Mouse (Mus musculus): ENCODE measurements around the gene Pbxip1. TPM values are rescaled to one million over a fixed set of nuclear protein-coding genes. Genes with fewer than 3 reads are reported as not detected.

Gene Pbxip1
- polyA plus RNA-seq, 1 experiment from 2014 or later: 29.8 TPM

DNA sequence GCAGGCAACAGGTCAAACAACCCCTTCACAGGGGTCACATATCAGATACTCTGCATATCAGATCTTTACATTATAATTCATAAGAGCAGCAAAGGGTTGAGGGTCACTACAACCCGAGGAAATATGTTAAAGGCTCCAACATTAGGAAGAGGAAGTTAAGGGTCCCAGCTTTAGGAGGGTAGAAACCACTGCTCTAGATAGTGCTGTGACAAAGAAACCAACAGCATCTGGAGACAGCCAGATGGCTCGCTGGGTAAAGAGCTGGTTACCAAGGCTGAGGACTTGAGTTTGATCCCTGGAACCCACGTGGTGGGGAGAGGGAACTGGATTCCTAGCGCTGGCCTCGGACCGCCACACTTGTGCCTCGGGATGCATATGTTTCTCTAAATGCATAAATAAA is 35.8 kb downstream of the Pbxip1 start:
- no peak overlapping the region for H3K4me3 ChIP-seq
- H3K27ac ChIP-seq: no peak overlapping the region
- peaks cover 20% of the 10 kb centered on the region; the same call in 1 of the 2 replicates for H3K36me3 ChIP-seq
- H3K9me3 ChIP-seq: no peaks in the 10 kb centered on the region
- H3K4me1 ChIP-seq: no peaks in the 10 kb centered on the region
- ATAC-seq (ENCODE audit: insufficient number of reproducible peaks, insufficient read depth, low FRiP score, low TSS enrichment): no peak
- H3K27me3 ChIP-seq: no peaks in the 10 kb centered on the region
- H3K9ac ChIP-seq: no peak overlapping the region
- 77% methylated on average over 7 of the region's 7 CpGs for WGBS
- H3K4me2 ChIP-seq (replicated peaks): no peak overlapping the region

- no peak overlapping the region for H3K4me2 ChIP-seq (replicated peaks)
- no peaks in the 10 kb centered on the region for H3K9me3 ChIP-seq
- WGBS: 76% methylated on average over 6 of the region's 6 CpGs
- no peak overlapping the region for H3K4me3 ChIP-seq
- H3K36me3 ChIP-seq: peaks cover 7% of the 10 kb centered on the region; the same call in 1 of the 2 replicates
- H3K27ac ChIP-seq: no peak overlapping the region
- ATAC-seq (ENCODE audit: insufficient number of reproducible peaks, insufficient read depth, low FRiP score, low TSS enrichment): no peak
- H3K4me1 ChIP-seq: no peaks in the 10 kb centered on the region
- no peaks in the 10 kb centered on the region for H3K27me3 ChIP-seq
- no peak overlapping the region for H3K9ac ChIP-seq
Measured at GRCm38 (mm10) chr3:89473838-89474237, 37.3 kb downstream of the Pbxip1 start.

DNA sequence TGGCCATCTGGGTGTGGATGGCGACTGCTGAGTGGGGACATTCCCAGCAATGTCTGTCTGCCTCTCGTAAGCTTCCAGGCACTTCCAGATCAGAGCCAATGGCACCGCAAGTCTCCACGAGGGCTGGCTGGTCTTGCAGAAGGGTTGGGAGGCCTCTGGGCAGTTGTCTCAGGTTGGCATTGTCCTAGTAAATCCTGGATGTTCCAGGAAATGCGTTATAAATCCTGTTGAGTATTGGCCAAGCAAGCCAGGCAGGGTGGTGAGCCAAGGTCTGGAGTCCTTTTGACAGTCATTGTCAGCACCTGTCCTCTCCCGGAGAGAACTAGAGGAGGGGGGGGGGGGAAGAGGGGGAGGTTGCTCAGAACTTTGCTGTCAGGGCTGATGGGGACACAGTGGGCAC is 42.5 kb downstream of the Pbxip1 start:
- Histone ChIP-seq H3K4me1 (no peaks in the 10 kb centered on the region), H3K9me3 (no peaks in the 10 kb centered on the region), H3K4me2 (replicated peaks) (no peak overlapping the region), H3K36me3 (no peaks in the 10 kb centered on the region), H3K9ac (no peak overlapping the region), H3K4me3 (no peak overlapping the region), H3K27me3 (no peaks in the 10 kb centered on the region), H3K27ac (no peak overlapping the region)
- 75% methylated on average over 6 of the region's 6 CpGs for WGBS
- ATAC-seq (ENCODE audit: insufficient number of reproducible peaks, insufficient read depth, low FRiP score, low TSS enrichment): no peak

- Histone ChIP-seq H3K36me3 (no peaks in the 10 kb centered on the region), H3K9ac (no peak overlapping the region), H3K4me3 (no peak overlapping the region), H3K27me3 (no peaks in the 10 kb centered on the region), H3K27ac (no peak overlapping the region), H3K4me2 (replicated peaks) (no peak overlapping the region), H3K9me3 (no peaks in the 10 kb centered on the region), H3K4me1 (no peaks in the 10 kb centered on the region)
- 42% methylated on average over 2 of the region's 2 CpGs for WGBS
- ATAC-seq (ENCODE audit: insufficient number of reproducible peaks, insufficient read depth, low FRiP score, low TSS enrichment): no peak
Measured at GRCm38 (mm10) chr3:89481488-89481887, 45.0 kb downstream of the Pbxip1 start.

GRCm38 (mm10) chr3:89482249-89482648 is 45.7 kb downstream of the Pbxip1 start:
- no peaks in the 10 kb centered on the region for H3K4me1 ChIP-seq
- no peak for ATAC-seq (ENCODE audit: insufficient number of reproducible peaks, insufficient read depth, low FRiP score, low TSS enrichment)
- H3K36me3 ChIP-seq: no peaks in the 10 kb centered on the region
- H3K27ac ChIP-seq: no peak overlapping the region
- H3K4me2 ChIP-seq (replicated peaks): no peak overlapping the region
- H3K9me3 ChIP-seq: no peaks in the 10 kb centered on the region
- no peak overlapping the region for H3K4me3 ChIP-seq
- no peak overlapping the region for H3K9ac ChIP-seq
- no peaks in the 10 kb centered on the region for H3K27me3 ChIP-seq
- WGBS: 79% methylated on average over 5 of the region's 5 CpGs

DNA sequence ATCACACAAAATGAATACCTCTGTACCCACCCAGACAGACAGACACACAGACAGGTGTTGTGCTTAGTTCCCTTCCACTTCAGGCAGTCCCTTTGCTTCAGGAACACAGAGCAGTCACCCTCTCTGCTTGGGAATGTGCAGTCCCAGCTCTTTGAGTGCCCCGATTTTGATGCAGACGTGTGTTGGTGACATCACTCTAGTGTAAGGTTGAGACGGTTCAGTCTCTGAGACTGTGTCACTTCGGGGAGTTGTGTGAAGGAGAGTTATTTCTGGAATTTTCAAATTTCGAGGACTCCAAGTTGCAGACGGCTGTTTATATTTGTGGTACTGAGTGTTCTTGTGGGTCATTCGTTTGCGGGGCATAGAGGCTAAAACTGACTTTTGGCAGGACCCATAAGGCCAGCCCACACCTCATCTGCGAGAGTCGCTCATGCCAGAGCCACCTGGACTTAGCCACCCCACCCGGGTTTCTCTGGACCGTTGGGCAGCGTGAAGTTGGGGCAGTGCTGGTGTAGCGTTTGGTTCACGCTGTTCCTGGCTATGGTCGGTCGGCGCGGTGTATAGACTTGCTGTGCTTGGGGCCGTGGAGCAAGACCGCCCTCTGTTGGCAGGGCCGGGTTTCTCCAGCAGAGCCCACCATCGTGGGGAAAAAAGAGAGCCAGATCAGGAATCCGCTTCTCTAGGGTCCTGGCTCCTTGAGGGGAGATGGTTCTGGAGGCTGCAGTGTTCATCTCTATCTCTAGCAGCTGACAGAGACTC is 48.4 kb downstream of the Pbxip1 start:
- WGBS: 19% methylated on average over 24 of the region's 24 CpGs
- ATAC-seq (ENCODE audit: insufficient number of reproducible peaks, insufficient read depth, low FRiP score, low TSS enrichment): peak; percentile 88
- H3K4me1 ChIP-seq: no peaks in the 10 kb centered on the region

GRCm38 (mm10) chr3:89486111-89486510 is 49.6 kb downstream of the Pbxip1 start:
- Histone ChIP-seq H3K4me3 (no peak overlapping the region), H3K4me2 (replicated peaks) (no peak overlapping the region), H3K9ac (no peak overlapping the region), H3K27me3 (no peaks in the 10 kb centered on the region), H3K27ac (no peak overlapping the region), H3K9me3 (no peaks in the 10 kb centered on the region), H3K4me1 (no peaks in the 10 kb centered on the region), H3K36me3 (no peaks in the 10 kb centered on the region)
- WGBS: 79% methylated on average over 8 of the region's 8 CpGs
- ATAC-seq (ENCODE audit: insufficient number of reproducible peaks, insufficient read depth, low FRiP score, low TSS enrichment): no peak

More for the DNA sequence above, 48.4 kb downstream of the Pbxip1 start:
- Histone ChIP-seq H3K9me3 (no peaks in the 10 kb centered on the region), H3K9ac (no peak overlapping the region), H3K4me2 (replicated peaks) (peak overlapping the region; percentile 41), H3K4me3 (no peak overlapping the region), H3K27ac (no peak overlapping the region), H3K36me3 (no peaks in the 10 kb centered on the region), H3K27me3 (no peaks in the 10 kb centered on the region)

DNA sequence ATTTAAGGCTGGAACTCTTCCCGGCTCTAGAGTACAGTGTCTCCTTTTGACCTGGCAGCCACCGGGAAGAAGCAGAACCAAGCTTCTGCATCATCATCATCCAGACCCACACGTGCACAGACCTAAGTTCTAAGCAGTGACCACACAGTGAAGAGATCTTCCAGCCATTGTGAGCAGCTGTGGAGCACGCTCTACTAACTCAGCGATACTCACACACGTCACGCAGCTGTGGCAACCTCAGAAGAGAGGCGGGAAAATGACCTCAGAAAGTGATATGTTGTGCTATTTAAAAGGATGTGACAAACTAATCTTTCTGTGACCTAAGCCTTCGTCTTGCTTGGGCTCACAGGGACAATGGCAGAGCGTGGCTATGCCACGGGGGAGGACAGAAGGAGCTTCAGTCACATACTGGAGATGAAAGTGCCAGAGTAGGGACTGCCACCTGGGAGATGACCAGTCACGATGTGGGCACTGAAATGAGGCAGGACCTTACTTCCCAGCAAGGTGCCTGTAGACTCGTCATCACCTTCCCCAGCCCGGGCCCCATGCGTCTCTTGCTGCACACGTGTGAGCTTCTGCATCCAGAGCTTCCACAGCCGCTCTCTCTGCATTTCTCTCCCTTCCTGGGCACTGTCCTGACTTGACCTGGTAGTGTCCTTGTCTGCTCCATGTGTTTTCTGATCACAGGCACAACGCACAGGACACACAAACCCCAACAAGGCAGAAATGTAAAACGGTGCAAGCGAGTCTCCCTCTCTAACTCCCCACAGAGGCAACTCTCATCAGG is 50.6 kb downstream of the Pbxip1 start:
- H3K27me3 ChIP-seq: no peaks in the 10 kb centered on the region
- H3K36me3 ChIP-seq: no peaks in the 10 kb centered on the region
- no peaks in the 10 kb centered on the region for H3K4me1 ChIP-seq
- 67% methylated on average over 20 of the region's 20 CpGs for WGBS
- H3K9me3 ChIP-seq: no peaks in the 10 kb centered on the region
- ATAC-seq (ENCODE audit: insufficient number of reproducible peaks, insufficient read depth, low FRiP score, low TSS enrichment): no peak
- no peak overlapping the region for H3K27ac ChIP-seq
- H3K4me3 ChIP-seq: no peak overlapping the region
- no peak overlapping the region for H3K9ac ChIP-seq
- no peak overlapping the region for H3K4me2 ChIP-seq (replicated peaks)

- Histone ChIP-seq H3K4me2 (replicated peaks) (no peak overlapping the region), H3K9me3 (no peaks in the 10 kb centered on the region), H3K27me3 (no peaks in the 10 kb centered on the region), H3K4me3 (no peak overlapping the region), H3K9ac (no peak overlapping the region), H3K4me1 (peaks cover 8% of the 10 kb centered on the region), H3K27ac (no peak overlapping the region), H3K36me3 (no peaks in the 10 kb centered on the region)
- no peak for ATAC-seq (ENCODE audit: insufficient number of reproducible peaks, insufficient read depth, low FRiP score, low TSS enrichment)
- 86% methylated on average over 3 of the region's 3 CpGs for WGBS
Measured at GRCm38 (mm10) chr3:89490790-89491189, 54.3 kb downstream of the Pbxip1 start.

GRCm38 (mm10) chr3:89491559-89491958 is 55.1 kb downstream of the Pbxip1 start:
- Histone ChIP-seq H3K36me3 (no peaks in the 10 kb centered on the region), H3K9me3 (no peaks in the 10 kb centered on the region), H3K4me1 (peaks cover 8% of the 10 kb centered on the region), H3K27ac (no peak overlapping the region), H3K4me3 (no peak overlapping the region), H3K4me2 (replicated peaks) (no peak overlapping the region), H3K9ac (no peak overlapping the region), H3K27me3 (no peaks in the 10 kb centered on the region)
- no peak for ATAC-seq (ENCODE audit: insufficient number of reproducible peaks, insufficient read depth, low FRiP score, low TSS enrichment)
- 87% methylated on average over 5 of the region's 5 CpGs for WGBS

GRCm38 (mm10) chr3:89492701-89493151 is 56.2 kb downstream of the Pbxip1 start:
- no peak overlapping the region for H3K9ac ChIP-seq

DNA sequence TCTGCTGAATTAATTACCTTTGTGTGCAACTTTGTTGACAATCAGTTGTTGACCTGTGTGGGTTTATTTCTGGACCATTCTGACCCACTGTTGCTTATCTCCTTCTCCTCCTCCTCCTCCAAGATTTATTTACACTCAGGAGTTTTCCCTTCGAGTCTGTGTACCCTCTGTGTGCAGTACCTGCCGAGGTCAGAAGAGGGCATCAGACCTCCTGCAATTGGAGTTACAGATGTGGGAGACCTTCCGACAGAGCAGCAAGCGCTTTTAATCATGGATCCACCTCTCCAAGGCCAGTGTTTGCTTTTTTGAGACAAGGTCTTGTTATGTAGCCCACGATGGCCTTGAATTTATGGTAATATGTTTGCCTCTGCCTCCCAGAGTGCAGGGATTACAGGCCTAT is 58.1 kb downstream of the Pbxip1 start:
- WGBS: 89% methylated on average over 5 of the region's 5 CpGs
- Histone ChIP-seq H3K27me3 (no peaks in the 10 kb centered on the region), H3K4me1 (peaks cover 8% of the 10 kb centered on the region), H3K9me3 (no peaks in the 10 kb centered on the region), H3K36me3 (no peaks in the 10 kb centered on the region), H3K4me2 (replicated peaks) (no peak overlapping the region), H3K27ac (no peak overlapping the region), H3K9ac (no peak overlapping the region), H3K4me3 (no peak overlapping the region)
- ATAC-seq (ENCODE audit: insufficient number of reproducible peaks, insufficient read depth, low FRiP score, low TSS enrichment): no peak

More at GRCm38 (mm10) chr3:89492701-89493151, 56.2 kb downstream of the Pbxip1 start:
- Histone ChIP-seq H3K36me3 (no peaks in the 10 kb centered on the region), H3K4me1 (peaks cover 8% of the 10 kb centered on the region), H3K27ac (0 out of 2 replicates have a peak overlapping the region, but pooled peaks have one; percentile 7), H3K27me3 (no peaks in the 10 kb centered on the region), H3K4me2 (replicated peaks) (no peak overlapping the region), H3K9me3 (no peaks in the 10 kb centered on the region), H3K4me3 (no peak overlapping the region)
- WGBS: 43% methylated on average over 8 of the region's 8 CpGs
- ATAC-seq (ENCODE audit: insufficient number of reproducible peaks, insufficient read depth, low FRiP score, low TSS enrichment): no peak

Data from embryonic facial prominence, embryonic 12.5 days (tissue).